Mouse (Mus musculus) cerebellum, adult 18-20 months (tissue): ENCODE data around the gene Tspan9.

ENCODE experiments used
- DNase-seq, 2 experiments: peaks; one replicate each; pipeline ENCODE4 v3.0.0; 2021

Tspan9 gene

DNA sequence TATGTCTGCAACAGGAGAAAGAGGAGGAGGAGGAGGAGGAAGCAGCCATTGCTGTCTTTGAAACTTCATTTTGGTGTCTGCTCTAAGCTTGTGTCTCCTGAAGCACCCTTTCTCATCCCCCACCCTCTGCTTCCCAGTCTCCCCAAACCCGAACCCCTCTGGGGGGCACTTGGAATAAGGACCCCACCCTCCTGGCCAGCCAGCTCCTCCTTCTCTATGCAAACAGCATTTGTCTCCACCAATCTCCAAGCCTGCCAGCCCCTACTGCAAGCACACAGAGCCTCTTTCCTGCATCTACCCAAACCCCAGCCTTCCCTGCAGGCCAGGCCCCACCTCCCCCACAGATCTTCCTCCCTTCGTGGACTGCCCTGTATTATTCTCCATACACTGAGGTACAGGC, 12.0 kb downstream of the Tspan9 start:
- no peak for DNase-seq

DNA sequence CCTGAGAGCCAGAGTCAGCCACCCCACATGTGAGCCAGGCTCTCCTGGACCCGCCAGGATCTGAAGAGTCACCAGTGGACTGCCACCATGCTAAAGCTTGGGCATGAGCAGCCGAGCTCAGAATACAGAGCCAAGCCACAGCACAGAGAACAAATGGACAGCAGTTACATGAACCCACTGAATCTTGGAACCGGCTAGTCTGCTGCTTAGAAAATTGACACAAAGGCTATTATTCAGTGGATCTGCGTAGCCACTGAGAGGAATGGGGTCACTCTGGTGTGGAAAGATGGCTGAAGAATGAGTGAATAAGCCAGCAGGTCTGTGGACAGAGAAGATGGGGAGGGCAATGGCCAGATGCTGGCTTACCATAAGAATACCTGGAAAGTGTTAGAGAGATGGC, 12.7 kb downstream of the Tspan9 start:
- DNase-seq: no peak

DNA sequence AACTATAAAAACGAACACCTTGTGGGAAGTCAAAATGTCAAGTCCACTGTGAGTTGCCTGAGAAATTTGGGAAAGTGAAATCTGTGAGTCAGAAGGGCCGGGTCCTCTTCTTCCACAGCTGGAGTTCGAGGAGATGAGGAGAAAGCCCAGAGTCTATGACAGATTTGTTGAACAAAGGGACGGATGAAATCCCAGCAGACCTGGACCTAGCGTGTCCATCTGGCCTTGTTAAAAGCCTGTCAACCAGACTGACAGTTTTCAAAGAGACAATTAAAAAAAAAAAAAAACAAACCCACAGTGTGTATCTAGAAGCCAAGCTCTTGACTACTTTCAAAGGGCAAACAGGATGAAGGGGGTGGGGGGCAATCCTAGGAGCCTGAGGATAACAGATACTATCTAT, 14.0 kb downstream of the Tspan9 start:
- no peak for DNase-seq

DNA sequence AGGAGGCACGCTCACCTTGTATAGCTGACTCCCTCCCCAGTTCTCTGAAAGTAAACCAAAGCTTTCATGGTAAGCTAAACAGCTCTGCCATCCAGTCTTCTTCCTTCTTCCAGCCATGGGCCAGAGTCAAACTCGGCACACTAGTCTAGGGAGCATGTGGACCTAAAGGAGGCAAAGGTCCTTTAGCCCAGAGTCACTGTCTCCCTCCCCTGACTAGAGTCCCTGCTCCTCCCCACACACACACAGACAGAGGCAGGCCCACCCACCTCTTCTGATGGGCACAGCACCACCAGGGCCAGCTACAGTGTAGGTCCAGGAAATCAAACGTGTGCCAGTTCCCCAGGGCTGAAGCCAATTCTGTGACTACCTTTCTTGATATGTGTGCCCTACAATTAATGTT, 16.1 kb downstream of the Tspan9 start:
- DNase-seq: no peak

DNA sequence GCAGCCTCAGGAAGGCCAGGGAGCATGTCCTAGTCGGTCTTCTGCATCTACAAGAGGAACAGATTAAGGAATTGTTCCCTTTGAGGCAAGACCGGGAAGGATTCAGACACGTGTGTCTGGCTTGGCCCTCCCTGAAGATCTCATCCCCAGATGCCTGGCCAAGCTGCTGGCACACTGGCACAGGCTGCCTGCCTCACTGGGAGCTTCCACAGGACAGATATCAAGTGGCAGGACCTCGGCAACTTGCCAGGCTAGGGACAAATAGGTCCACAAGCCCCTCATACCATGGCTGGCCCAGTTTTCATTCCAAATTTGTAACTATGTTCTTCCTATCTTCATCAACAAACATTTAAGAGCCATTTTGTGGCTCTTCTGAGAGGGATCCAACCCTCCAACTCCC, 16.5 kb downstream of the Tspan9 start:
- no peak for DNase-seq

DNA sequence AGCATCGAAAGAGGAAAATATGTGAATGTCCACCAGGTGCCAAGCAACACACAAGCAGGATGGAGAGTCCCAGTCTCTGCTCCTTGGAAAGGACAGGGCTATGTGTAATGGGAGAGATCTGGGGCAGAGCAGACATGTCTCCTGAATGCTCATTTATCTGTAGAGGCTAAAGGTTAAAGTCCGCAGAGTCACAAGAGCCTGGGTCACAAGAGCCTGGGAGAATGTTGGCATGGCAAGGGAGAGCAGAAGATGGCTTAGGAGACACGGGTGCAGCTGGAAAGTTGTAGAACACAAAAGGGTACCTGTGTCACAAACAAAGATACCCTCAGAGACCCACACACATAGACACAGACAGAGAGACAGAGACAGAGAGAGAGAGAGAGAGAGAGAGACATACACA, 17.9 kb downstream of the Tspan9 start:
- no peak for DNase-seq

DNA sequence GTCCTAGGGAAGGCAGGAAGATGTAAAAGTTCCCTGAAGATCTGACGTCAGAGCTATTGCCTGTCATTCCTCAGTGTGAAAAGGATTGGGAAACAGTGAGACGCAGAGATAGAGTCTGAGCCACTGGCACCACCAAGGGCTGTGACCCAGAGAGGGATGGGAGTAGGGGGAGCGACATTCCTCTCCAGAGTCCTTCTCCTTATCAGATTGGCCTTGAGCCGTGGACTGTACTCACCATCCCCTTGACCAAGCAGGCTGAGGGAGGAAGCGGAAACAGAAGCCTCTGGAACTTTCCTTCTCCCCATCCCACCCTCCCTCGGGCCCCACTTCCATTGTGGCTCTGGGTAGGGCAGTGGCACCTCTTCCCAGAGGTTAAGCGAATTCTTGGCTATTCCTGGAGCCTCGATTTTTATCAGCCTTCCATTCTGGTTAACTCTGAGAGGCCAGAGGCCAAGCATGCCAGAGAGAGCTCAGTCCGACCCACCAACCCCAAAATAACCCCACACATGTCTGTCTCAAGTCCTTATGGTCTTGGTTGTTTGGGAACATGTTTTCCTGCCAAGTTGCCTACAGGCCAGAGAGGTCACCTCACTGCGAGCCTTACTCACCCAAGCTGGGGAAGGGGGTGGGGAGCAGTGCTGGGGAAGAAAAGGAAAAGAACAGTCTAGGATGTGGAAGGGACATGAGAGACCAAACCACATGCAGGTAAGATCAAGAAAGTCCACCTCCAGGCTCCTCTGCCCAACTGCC, 19.0 kb downstream of the Tspan9 start:
- no peak for DNase-seq

DNA sequence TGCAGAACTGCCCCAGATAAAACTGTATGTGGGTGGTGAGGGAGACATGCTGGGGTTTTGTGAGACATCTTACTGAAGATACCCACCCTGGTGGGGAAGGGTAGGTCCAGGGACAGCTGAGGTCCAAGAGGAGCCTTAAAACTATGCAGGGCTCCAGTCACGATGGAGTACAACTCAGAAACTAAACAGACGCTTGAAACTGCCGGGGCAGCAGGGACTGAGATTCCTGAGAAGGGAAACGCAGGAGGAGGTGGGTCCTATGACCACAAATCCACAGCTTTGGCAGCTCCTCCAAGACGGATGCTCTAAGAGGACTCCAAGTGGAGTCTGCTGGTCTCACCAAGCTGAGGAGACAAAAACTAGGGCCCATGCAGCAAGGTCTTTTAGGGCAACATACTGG, 21.3 kb downstream of the Tspan9 start:
- no peak for DNase-seq

DNA sequence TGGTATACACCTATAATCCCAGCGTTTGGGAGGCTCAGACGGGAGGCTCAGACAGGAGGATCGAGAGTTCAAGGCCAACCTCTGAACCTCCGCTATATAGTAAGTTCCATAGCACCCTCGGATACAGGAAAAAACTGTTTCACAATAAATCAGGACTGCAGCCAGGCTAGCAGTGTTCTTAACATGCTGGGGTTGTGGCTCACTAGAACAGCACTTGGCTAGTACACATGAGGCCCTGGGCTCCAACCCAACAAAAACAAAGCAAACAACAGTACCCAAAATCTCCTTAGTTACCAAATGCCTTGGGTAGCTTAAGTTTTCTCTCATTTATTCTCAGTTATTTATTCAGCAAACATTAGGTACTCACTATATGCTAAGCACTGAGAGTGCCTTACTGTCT, 21.7 kb downstream of the Tspan9 start:
- no peak for DNase-seq

DNA sequence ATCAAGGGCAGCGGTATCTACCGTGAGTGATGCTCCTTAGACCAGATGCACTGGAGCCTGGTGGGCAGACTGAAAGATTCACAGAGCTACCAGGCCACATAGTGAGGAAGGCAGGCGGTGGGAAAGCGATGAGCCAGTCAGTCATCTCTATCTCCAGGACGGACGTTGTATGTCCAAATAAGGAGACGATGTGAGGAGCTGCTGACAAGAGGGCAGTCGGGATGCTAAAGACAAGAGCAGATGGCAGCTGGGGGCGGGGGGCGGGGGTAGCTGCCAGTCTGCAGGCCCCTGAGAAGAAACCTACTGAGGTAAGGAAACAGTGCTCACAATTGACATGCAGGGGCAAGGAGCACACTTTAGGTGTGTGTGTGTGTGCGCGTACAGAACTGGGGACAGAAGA, 22.6 kb downstream of the Tspan9 start:
- DNase-seq: no peak

DNA sequence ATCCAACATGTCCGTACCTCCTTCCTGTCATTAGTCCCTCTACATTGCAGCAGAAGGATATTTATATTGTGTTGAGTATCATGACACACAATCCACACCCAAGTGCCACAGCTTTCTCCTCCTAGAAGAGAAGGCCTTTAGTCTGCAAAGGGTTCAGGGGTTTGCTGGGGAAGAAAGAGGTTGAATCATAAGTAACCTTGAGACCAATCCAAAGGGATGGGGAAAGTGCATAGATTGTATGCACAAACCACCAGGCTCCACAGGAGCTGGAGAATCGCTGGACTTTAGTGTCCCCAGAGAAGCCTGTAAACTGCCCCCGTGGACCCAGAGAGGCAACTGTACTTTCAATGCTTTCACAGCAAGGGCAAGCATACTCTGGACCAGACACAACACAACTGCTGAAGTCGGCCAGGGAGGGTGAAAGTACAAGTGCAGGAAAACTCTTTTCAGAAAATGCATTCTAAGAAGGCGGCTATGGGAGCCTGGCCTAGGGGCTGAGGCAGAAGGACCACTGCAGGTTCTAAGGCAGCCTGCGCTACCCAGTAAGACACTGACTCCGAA, 24.6 kb downstream of the Tspan9 start:
- no peak for DNase-seq

DNA sequence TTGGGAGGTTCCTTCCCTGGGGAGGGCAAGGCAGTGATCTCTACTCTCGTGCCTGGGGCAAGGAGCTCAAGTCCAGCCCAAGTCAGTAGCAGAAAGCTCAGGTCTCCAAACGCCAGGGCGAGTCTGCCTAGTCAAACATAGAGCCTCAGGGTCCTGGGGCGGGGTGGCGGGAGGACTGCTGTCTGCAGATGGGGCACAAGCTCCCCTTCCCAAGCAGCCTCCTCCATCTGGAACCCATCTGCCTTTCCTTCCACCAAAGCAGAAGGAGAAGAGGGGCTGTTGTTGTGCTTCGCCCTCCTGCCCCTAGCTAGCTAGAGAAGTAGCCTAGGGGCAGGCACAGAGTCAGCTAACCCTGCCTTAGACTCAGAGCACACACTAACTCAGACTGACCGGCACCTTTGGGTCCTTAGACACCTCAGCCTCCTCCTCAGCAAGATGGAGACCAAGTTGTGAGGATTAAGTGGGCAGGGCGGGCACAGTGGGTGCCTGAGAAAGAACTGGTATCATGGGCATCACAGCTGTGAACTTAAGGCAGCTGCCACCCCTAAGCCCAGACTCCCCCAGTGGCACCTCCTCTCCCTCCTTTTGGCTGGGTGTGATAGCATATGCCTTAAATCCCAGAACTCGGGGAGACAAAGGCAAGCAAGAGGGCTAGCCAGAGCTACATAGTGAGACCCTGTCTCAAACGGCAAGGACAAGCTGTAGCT, 26.4 kb downstream of the Tspan9 start:
- DNase-seq: no peak

DNA sequence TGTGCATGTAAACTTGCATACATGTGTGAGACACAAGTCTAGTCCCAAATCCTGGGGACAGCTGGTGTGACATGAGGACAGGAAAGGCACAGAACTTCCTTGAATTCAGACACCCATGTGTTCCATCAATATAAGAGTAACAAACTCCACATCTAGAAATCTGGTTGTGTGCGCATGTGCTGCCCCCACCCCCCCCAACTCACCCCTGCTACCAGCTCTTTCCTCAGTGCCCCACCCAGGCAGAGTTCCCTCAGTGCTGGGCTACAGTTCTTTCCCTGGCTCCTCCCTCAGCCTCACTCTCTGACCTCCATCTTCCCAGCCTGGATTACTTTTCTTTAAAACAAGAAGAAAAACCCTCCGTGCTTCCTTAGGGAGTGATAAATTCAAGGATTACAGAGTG, 27.1 kb downstream of the Tspan9 start:
- DNase-seq: no peak

DNA sequence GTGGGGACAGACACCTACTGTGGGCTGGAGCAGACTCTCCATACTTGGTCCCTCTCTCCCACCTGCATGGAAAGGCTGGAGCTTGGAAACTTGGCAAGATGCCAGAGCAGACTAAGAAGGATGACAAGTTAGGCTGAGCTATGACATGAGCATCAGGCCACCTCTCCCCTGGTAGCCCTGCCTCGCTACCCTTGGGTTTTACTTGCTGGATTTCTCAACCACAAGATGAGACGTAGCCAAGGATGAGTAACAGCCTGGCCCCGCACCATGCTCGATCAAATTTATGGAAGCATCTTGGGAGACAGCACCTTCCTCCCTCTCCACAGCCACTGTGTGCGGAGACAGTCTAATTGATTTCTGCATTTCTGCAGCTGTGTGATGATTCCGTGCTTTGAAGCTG, 28.3 kb downstream of the Tspan9 start:
- no peak for DNase-seq

DNA sequence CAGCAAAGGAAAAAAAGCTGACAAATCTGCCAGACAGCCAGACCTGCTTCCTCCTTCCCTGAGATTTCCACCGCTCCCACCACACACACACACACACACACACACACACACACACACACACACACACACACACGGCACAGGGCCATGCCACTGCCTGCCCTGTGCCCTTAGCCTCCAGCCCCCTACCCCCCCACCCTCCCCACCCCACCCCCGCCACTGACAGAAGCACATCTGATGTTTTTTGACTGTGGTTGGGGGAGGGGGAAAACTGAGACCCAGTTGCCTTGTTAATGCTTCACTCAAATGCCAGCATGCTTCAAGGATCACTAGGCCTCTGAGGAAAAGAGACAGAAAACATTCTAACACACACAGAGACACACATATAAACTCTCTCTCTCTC, 30.8 kb downstream of the Tspan9 start:
- DNase-seq: no peak

DNA sequence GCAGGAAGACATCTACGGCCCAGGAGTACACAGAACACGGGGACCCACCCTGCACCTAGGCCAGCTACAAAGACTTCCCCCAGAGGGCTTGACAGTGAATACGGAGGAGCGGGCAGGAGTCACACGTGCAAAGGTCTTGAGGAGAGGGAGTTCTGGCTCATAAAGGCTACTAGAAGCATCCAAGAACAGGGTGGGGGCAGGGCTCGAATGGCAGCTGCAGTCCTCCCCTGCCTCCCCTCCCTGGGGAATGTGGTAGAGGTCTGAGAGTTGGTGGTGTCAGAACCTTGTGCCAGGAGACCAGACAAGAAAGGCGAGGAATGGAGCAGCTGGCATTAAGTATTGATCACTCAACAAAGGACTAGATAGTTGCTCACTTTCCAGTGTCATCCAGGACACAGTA, 31.6 kb downstream of the Tspan9 start:
- no peak for DNase-seq

DNA sequence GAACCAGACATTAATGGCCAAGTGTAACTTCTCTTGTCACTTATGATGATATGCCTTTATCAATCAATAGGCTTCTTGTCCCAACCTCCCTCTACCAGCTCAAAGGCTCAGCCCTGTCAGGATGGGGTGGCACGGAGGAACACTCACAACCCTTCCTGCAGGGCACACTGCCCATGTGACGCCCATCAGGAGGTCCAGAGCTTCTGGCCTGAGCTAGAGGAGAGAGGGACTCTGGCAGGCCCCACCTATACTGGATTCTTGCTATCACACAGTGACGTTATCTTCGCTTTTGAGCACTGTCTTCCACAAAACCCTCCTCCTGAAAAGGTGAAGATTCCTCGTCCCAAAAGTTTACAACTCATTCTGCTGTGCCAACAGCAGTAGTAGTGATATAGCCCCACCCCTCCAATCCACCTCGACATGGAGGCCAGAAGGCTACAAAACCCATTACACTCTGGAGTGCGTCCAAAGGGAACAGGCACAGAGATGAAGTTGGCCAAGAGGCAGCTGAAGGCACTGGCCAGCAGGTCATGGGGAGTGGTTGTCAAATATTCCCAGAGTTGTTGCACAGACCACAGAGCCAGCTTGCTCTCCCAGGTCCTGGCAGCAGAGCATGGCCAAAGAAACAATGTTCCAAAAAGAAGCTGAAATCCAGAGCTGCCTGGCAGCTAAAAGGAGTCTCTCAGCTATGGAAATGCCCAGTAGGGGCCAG, 34.9 kb downstream of the Tspan9 start:
- peak; percentile 60 to 74 for DNase-seq

DNA sequence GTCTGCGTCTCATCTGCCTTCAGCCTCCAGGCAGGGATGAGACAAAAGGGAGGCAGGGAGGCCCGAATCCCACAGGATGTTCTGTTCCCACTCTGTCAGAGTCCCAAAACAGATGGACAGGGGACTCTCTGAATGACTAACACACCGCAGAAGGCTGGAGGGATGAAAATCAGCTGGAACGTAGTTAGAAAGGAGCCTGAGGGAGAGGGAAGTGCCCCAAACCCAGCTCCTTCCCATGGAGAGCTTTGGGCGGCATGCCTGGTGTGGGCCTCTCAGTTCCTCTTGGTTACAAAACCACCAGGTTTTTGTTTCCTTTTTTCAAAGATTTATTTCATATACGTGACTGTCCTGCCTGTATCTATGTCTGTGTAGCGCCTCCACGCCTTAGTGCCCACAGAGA, 35.7 kb downstream of the Tspan9 start:
- no peak for DNase-seq

DNA sequence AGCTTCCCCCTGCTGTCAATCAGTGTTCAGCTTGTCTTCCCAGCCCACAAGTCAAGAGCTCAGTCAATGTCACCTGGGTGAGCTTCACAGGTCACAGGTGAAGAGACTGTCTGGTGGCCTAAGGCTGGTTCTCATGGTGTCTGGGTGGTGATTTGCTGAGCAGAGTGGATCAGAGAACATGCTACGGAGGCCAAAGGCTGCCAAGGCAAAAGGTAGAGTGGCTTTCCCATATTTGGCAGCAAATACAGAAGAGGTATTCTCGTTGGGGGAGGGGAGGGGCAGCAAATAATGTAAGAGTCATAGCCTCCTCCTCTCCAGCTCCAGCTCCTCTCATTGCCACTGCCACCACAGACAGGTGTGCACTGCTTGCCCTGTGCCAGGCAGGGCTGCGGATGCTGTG, 37.2 kb downstream of the Tspan9 start:
- DNase-seq: no peak

DNA sequence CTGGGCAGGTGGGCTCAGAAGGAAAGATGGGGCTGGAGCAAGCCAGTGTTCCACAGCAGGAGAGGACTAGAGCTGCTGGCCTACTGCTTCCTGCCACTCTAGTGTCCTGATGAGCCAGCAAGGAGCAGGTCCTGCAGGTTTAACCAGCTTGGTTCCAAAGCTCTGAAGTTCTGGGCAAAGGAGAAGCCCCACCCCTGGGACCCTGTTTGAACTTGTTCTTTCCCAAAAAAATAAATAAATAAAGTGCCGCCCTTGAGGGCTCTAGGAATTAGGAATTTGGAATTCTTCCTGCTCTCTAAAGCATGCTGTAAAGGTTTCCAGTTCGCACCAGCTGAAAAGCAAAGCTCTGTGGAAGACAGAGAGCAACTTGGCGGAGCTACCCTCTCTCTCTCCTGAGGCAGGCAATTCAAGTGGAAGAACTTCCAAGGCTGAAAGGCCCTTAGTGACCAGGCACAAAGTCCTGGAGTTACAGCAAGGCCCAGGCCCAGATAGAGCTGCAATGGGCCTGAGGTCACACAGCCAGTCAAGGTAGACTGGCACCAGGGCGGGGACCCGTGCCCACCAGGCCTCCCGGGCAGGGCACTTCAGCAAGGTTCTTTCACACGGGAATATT, 38.6 kb downstream of the Tspan9 start:
- DNase-seq: no peak

DNA sequence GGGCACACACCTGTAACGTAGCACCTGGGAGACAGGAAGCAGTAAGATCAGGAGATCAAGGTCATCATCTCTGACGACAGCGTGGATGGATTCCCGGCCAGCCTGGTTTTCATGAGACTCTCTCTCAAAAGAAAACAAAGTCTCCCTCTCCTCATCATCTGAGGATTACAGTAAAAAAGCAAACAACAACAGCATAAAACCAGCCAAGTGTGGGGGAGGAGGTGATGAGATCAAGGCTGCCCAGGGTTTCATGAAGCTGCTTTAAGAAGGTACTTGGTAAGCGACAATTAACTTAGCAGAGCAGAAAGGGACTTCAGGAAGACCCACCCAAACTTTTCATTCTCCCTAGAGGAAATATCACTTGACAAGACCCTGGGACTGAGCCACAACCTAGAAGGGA, 39.5 kb downstream of the Tspan9 start:
- no peak for DNase-seq

DNA sequence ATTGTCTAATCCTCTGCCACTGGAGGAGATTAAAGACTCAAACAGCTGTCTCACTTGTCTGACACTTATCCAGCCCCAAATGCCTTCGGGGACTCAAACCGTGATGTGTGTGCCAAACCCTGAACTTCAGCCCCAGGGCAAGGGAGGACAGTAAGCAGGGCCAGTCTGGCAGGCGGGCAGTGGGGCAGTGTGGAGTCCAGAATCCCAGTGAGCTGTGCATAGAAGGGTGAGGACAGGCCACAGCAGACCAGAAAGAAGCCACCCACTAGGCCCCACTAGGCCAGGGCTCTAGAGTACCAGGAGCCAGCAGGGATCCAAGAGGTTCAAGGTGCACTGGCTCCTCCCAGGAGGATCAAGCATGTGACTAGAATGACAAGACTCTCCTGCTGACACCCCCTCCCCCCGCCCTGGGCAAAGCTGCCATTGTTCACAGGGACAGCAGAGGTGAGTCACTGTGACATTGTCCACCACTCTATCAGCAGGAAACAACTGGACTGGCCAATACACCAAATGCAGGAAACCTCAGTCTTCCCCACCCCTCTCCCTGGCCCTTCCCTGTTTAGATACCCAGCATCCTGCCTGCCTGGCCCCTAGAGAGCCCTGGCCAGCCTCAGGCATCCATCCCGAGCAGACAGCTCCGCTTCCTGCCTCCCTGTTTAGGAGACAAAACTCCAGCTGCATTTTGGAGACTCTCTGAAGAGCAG, 40.9 kb downstream of the Tspan9 start:
- no peak for DNase-seq

DNA sequence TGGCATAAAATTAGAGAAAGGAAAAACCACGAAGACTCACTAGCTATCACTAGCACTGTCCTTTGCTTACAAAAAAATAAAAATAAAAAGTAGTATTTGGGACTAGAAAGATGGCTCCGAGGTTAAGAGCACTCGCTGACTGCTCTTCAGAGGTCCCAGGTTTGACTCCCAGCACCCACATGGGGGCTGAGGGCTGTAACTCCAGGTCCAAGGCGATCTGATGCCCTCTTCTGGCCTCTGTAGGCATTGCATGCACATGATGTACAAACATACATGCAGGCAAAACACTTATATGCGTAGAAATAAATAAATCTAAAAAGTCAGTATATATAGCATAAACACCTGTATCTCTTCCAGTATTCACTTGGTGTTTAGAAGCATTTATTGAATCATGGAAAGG, 43.5 kb downstream of the Tspan9 start:
- DNase-seq: peak in 1 of 2 experiments; percentile 31
